Mouse (Mus musculus): Measurements from ENCODE around the gene Ring1.

The Ring1 gene

GRCm38 (mm10) chr17:34024317-34024821 lies at the start of gene Ring1:
TSS of gene Ring1 (minus strand) at chr17:34024680.
- peak; percentile 84 to 90 for DNase-seq

DNA sequence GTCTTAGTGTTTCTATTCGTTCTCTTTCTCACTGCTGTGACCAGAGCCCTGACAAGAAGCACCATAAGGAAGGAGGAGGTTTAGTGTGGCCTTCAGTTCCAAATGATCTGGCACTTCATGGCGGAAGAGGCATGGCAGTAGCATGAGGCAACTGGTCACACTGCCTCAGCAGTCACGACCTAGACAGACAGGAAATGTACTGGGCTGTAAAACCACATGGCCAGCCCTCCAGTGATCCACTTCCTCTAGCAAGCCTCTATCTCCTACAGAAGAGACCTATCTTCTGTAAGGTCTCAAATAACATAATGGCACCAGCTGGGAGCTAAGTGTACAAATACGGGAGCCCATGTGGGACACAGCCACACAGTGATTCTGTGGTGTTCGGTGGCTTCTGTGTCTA lies 47.6 kb upstream of the Ring1 start:
- DNase-seq = no peak

GRCm38 (mm10) chr17:34068864-34069263 lies 44.4 kb upstream of the Ring1 start:
- no peak for DNase-seq

DNA sequence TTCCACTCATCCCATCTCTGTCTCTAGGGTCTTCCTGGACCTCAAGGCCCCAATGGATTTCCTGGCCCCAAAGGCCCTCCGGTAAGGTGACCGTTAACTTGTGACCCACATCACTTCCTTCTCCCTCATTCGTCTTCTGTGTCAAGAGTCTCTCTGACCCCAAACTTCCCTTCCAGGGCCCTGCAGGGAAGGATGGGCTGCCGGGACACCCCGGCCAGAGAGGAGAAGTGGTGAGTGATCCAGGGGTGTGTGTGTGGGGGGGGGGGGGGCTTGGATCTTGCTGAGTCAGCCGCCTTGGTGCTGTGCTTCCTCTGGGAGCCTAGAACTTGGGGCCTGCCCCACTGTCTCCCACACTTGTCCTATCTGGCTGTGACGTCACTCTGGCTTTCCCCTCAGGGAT lies 32.7 kb upstream of the Ring1 start:
- no peak for DNase-seq

DNA sequence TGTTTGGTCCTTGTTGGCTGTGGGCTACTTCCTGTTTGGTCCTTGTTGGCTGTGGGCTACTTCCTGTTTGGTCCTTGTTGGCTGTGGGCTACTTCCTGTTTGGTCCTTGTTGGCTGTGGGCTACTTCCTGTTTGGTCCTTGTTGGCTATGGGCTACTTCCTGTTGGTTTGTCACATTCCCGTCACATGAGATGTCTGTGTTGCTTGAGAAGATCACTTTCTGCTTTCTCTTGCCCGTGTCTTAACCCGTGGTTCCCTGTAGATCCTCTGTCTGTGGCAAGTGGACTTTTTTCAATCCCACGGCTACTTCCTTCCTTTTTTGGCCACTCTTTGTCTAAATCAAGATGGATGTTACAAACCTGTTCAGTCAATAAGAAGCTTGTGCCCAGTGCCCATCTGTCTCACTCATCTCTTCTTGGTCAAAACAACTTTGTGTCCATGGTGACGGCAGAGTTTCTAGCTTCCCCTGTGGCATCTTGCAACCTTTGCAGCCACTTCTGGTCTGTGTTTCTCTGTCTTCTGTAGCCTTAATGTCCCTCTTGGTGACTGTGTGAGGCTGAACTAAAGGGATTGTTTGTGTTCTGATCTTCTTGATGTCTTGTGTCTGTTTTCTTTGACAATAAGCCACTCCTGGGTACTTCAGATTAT lies 23.0 kb upstream of the Ring1 start:
- DNase-seq = no peak

GRCm38 (mm10) chr17:34045941-34046340 lies 21.5 kb upstream of the Ring1 start:
- no peak for DNase-seq

- DNase-seq = no peak
Observed at GRCm38 (mm10) chr17:34039562-34040450, 15.3 kb upstream of the Ring1 start.

DNA sequence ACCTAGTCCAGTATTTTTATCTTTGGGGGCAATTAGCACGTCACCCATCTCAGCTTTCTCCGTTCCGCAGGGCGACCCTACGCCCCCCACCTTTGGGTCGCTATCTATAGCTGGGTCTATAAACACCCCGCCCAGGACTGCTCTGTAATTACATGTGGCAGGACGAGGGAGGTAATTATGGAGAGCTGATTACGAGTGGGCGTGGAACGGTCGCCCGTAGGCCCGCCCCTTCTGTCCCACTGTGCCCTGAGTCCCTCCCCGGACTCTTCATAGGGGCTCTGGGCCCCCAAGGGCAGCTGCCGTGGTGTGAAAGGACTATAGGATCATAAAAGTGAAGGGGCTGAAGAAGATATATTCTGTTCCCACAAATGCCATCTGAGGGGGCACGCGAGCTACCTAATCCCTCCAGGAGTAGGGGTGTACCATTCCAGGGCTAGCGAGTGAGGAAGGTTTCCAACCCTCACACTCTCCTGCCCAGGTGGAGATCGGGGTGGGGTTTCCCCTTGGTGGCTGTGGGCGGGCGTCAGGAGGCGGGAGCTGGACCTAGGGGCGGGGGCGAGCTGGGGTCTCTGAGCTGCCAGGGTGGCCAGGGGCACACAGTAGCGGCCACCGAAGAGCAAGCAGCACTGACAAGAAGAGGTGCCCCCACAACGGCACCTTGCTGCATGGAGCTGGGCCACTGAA lies 14.5 kb upstream of the Ring1 start, which contains the start of gene Col11a2:
TSS of gene Col11a2 (plus strand) at position 560 of the 684 bp plus-strand sequence.
- DNase-seq = no peak

GRCm38 (mm10) chr17:34038440-34038839 lies 14.0 kb upstream of the Ring1 start:
- DNase-seq = peak in 1 of 2 experiments; percentile 50

DNA sequence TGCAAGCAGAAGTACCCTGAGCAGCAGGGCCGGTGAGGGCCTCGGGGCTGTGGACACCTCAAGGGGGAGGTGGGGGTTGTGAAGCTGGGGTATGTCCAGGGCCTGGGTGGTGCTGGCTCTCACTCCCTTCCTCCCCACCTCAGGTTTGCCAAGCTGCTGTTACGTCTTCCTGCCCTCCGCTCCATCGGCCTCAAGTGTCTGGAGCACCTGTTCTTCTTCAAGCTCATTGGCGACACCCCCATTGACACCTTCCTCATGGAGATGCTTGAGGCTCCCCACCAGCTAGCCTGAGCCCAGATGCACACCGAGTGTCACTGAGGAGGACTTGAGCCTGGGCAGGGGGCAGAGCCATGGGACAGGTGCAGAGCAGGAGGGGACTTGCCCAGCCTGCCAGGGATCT lies 12.8 kb upstream of the Ring1 start:
- DNase-seq = no peak

GRCm38 (mm10) chr17:34036647-34037046 lies 12.2 kb upstream of the Ring1 start:
- no peak for DNase-seq

- no peak for DNase-seq
Observed at GRCm38 (mm10) chr17:34035517-34035916, 11.0 kb upstream of the Ring1 start.

DNA sequence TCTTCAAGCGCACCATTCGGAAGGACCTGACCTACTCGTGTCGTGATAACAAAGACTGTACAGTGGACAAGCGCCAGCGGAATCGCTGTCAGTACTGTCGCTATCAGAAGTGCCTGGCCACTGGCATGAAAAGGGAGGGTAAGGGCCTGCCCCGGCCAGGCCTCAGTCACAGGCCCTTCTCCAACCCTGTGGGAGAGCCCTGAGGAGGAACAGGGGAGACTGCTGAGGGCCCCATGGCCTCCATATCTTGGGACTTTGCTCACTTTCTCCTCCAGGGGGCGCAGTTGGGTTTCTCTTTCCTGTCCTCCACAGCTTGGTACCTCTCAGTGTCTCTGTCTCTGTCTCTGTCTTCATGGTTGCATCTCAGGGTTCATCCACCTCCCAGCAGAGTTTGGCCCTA lies 9.6 kb upstream of the Ring1 start:
- DNase-seq = peak; percentile 60 to 69

DNA sequence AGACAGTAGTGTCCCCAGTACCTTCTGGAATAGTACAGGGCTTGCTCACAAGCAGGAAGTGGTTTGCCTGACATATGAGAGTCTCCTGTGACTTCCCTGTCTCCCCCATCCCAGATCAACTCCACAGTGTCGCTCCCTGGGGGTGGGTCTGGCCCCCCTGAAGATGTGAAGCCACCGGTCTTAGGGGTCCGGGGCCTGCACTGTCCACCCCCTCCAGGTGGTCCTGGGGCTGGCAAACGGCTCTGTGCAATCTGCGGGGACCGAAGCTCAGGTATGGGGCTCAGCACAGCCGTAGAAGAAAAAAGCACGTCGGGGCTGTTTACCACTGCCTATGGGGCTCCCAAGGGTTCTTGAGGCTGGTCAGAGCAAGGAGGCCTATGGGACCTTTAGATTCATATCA lies 9.0 kb upstream of the Ring1 start:
- no peak for DNase-seq

- DNase-seq = no peak
Observed at GRCm38 (mm10) chr17:34032806-34033205, 8.3 kb upstream of the Ring1 start.

GRCm38 (mm10) chr17:34032174-34032632 lies 7.7 kb upstream of the Ring1 start:
- no peak for DNase-seq

DNA sequence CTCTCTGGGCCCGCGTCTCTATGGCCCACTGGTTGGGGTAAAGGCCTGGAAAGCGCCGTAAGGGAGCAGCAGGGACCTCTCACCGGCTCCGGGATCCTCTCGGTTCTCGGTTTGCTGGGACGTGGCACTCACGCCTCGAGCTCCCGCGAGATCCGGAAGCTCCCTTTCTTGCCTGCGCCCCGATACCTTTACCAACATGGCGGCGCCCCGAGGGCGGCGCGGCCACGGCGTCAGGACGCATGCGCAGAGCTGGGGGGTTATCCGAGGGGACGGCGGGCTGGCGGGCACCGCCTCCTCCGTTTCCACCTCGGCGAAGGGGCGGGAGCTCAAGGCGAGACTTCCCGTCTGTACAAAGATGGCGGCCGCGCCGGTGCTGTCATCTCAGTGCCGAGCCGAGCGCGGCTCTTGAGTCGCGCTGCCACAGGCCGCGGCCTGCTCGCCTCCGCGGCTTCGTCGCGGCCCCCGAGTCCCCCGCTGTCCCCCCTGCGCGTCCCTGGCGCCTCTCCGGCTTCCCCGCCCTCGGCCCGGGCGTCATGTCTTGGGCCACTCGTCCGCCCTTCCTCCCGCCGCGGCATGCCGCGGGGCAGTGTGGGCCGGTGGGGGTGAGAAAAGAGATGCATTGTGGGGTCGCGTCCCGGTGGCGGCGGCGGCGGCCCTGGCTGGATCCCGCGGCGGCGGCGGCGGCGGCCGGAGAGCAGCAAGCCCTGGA lies 7.1 kb upstream of the Ring1 start, which contains the start of the genes Slc39a7 and Rxrb:
TSS of gene Slc39a7 (minus strand) at position 218 of the 709 bp plus-strand sequence.
TSS of gene Rxrb (plus strand) at position 348 of the 709 bp plus-strand sequence.
- DNase-seq = peak; percentile 97 to 99

GRCm38 (mm10) chr17:34030861-34031326 lies 6.4 kb upstream of the Ring1 start:
- DNase-seq = peak in 1 of 2 experiments; percentile 51

- DNase-seq = no peak
Observed at GRCm38 (mm10) chr17:34029890-34030595, 5.6 kb upstream of the Ring1 start.

- no peak for DNase-seq
Observed at GRCm38 (mm10) chr17:34029150-34029889, 4.8 kb upstream of the Ring1 start.

Data from cerebellum, postnatal 36 days (tissue).